ENCODE assay signal across 7 mouse cellular contexts in the genomic region with DNA sequence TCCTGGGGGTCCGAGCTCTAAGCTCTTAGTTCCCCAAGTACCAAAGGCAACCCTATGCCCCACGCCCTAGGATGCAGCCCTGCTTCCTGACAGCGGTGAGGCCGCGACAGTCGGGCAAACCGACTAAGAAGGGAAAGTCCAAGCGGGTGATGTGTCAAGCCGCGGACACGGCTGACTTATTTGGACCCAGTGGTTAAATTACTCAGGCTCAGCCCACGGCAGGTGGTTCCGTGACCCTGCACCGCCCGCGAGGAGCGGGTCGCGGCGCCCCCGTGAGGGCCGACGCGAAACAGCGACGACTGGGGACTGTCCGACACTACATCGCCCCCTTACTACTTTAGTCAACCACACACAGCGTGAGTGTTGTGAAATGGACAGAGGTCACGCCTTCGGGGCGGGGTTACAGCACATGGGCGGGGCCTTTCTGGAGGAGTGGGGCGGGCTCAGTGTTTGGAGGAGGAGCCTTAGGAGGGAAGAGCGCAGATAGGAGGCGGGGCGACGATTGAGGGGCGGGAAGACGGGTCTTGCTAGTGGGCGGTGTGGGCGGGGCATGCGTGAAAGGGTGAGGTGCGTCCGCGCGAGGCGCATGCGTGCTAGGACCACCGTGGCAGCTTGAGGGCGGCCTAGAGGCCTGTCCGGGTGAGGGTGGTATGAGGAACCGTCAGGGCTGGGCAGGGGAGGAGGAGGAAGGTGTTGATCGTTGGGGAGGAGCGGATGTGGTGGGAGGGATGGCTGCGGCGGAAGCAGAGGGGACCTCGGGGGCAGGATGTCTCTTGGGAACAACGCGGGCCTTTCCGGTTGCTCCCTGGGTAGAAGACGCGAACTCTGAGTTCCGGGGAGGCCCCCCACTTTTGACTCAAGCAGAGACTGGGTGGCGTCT. TPM values are rescaled to one million over a fixed set of nuclear protein-coding genes. Genes with fewer than 3 reads are reported as not detected.
DNase-seq lines count a peak whose midpoint lies in the region; ATAC-seq lines count a peak whose summit lies in the region.

Gene Amz2 (plus strand): TSS at position 555 of the 880 bp plus-strand sequence.

- H3K4me3 ChIP-seq in intestine, embryonic 15.5 days (replicated peaks) = peak within 1 kb of the TSS; percentile 62
- H3K4me3 ChIP-seq in midbrain, embryonic 10.5 days = peak within 1 kb of the TSS; percentile 65

- H3K36me3 ChIP-seq in intestine, embryonic 15.5 days = peaks cover 13% of the 10 kb centered on the region; the same call in 1 of the 2 replicates
- peaks cover 25% of the 10 kb centered on the region for H3K36me3 ChIP-seq in midbrain, embryonic 10.5 days

- intact Hi-C loops in gastrocnemius, postnatal 36 days (cut with DNase I) = loop anchor here (1.0 to 5.0 kb wide), 2 partner anchors 93 to 503 kb away; partner anchors contain the start of gene Axin2
- intact Hi-C loops in left cerebral cortex, postnatal 25 days (cut with DNase I) = loop anchor here (2.0 to 5.0 kb wide), 3 partner anchors 63 to 108 kb away; partner anchors contain the start of gene Gna13

- H3K9me3 ChIP-seq in intestine, embryonic 15.5 days = no peaks in the 10 kb centered on the region
- peaks cover 5% of the 10 kb centered on the region; the same call in 1 of the 2 replicates for H3K9me3 ChIP-seq in midbrain, embryonic 10.5 days (replicated peaks)

- ATAC-seq in intestine, embryonic 15.5 days = peak; percentile 98

- peak within 1 kb of the TSS; percentile 88 for H3K27ac ChIP-seq in intestine, embryonic 15.5 days
- peak within 1 kb of the TSS; percentile 90 for H3K27ac ChIP-seq in midbrain, embryonic 10.5 days (replicated peaks)

- H3K4me2 ChIP-seq in intestine, embryonic 15.5 days (replicated peaks) = peak within 1 kb of the TSS; percentile 76

- H3K27me3 ChIP-seq in intestine, embryonic 15.5 days (replicated peaks) = no peaks in the 10 kb centered on the region
- H3K27me3 ChIP-seq in midbrain, embryonic 10.5 days (ENCODE audit: low read depth, poor library complexity, severe bottlenecking) = no peaks in the 10 kb centered on the region

- WGBS in intestine, embryonic 15.5 days = under 1% methylated on average over 65 of the region's 65 CpGs
- WGBS in midbrain, embryonic 10.5 days = under 1% methylated on average over 65 of the region's 65 CpGs

- DNase-seq in adrenal gland, adult 2 months = peak; percentile 100
- peak; percentile 100 for DNase-seq in embryo, embryonic 11.5 days (ENCODE audit: low read depth, low spot score)
- peak; percentile 99 to 100 for DNase-seq in gastrocnemius, postnatal 36 days
- peak; percentile 96 to 98 for DNase-seq in left cerebral cortex, postnatal 25 days (ENCODE audit: low spot score in 2 of 2)
- peak; percentile 100 for DNase-seq in midbrain, embryonic 10.5 days (ENCODE audit: low spot score)
- DNase-seq in right cerebral cortex, postnatal 4 days = peak; percentile 97

- H3K9ac ChIP-seq in intestine, embryonic 15.5 days = peak within 1 kb of the TSS; percentile 61

- peaks cover 5% of the 10 kb centered on the region; the same call in 1 of the 2 replicates for H3K4me1 ChIP-seq in intestine, embryonic 15.5 days (replicated peaks)
- peaks cover 18% of the 10 kb centered on the region for H3K4me1 ChIP-seq in midbrain, embryonic 10.5 days

RNA-seq across cellular contexts. Expression of gene Amz2, which starts in this region (rescaled TPM):
- 10 to 100 TPM; 41.8 to 43.2 TPM for total RNA-seq in adrenal gland, adult 2 months (2021)
- polyA plus RNA-seq in adrenal gland, adult 2 months (2012; rRNA removed) = 13.1 and 17.4 TPM in 2 replicates
- total RNA-seq in gastrocnemius, postnatal 36 days (2021) = 10 to 100 TPM; 60.1 to 63.4 TPM
- 38.4 and 38.9 TPM in 2 replicates for polyA plus RNA-seq in intestine, embryonic 15.5 days (2015; fragmentation: Nextera tagmentation; extraction: Ambion mirVana)
- 10 to 100 TPM; 48.3 to 55.4 TPM for total RNA-seq in left cerebral cortex, postnatal 25 days (2021)
- 45.2 and 46.0 TPM in 2 replicates for polyA plus RNA-seq in midbrain, embryonic 10.5 days (2016; fragmentation: Nextera tagmentation; extraction: Ambion mirVana)

Comparison
In these comparisons a context has a peak if more than half of its experiments do, and no peak if none do; other contexts are left out.
1. Peak in every context shown above with its lines: DNase-seq, ATAC-seq, H3K4me3 ChIP-seq and H3K27ac ChIP-seq.